Mouse (Mus musculus) heart, adult 2 months (tissue): ENCODE measurements at regions not wholly inside any gene's neighbourhood (a gene's known extent, or its start where the extent isn't known, plus 50 kb on each side); places are given as distances from the start of the nearest gene placed in this dataset.

ENCODE experiments used
- CTCF ChIP-seq: fragments of 200-600 bp; IDR thresholded peaks from 2 replicates; pipeline ENCODE4 v1.8.1; 2022; ENCODE audit warnings: antibody characterized with exemption, mild to moderate bottlenecking, moderate library complexity
- EP300 ChIP-seq: fragments of 200-500 bp; IDR thresholded peaks from 2 replicates; pipeline ENCODE4 v1.6.1; 2011; ENCODE audit warnings: low read depth, low read length, control low read depth; ENCODE audit not compliant: insufficient read depth
- POLR2A ChIP-seq: fragments of 200-500 bp; IDR thresholded peaks from 2 replicates; pipeline ENCODE4 v1.6.1; 2011; ENCODE audit warnings: mild to moderate bottlenecking, low read depth, low read length, control low read depth; ENCODE audit not compliant: insufficient read depth

DNA sequence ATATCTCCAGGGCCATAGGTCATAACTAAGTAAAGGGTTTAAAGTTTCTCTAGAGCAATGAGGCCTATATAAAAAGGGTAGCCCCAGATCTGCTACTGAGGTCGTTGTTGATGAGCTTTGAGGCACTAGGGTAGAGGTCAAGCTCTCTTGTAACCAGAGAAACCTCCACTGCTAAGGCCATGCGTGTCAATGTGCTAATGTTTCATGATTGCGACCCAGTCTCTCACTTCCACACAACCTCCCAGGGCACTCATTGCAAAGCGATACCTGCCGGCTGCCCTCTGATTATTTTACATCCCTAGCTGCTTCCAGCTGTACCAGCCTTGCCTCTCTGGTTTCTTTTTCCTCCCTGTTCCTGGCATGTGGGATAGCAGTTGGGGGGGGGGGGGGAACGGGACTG lies 169.6 kb upstream of the Bdnf start:
- TF ChIP-seq EP300, result no peak
- TF ChIP-seq CTCF, result no peak
- no peak for TF ChIP-seq POLR2A
